Mouse (Mus musculus): ENCODE data around the gene Swap70.

GRCm38 (mm10) chr7:110253861-110254260 is 32.4 kb downstream of the Swap70 start:
- no peak for TF ChIP-seq CTCF (IDR thresholded peaks at IDR 0.05; ENCODE audit: extremely low read depth, insufficient read depth, low read length)
- no peak for TF ChIP-seq POLR2A (IDR thresholded peaks at IDR 0.05; ENCODE audit: extremely low read depth, insufficient read depth, low read length)

All from cortical plate, adult 2 months (tissue).